ENCODE assay signal across 8 mouse cellular contexts in genomic region chr11:117825333-117826101, GRCm38 (mm10). TPM values are rescaled to one million over a fixed set of nuclear protein-coding genes. Genes with fewer than 3 reads are reported as not detected.
DNase-seq lines count a peak whose midpoint lies in the region; ATAC-seq lines count a peak whose summit lies in the region.

Gene Afmid (plus strand): TSS chr11:117825924.
Gene Tk1 (minus strand): TSS chr11:117826092.

- peak within 1 kb of the TSS; percentile 88 for H3K27ac ChIP-seq in embryonic facial prominence, embryonic 14.5 days (replicated peaks; ENCODE audit: low read depth, low read length)
- peak within 1 kb of the TSS; percentile 94 for H3K27ac ChIP-seq in heart, embryonic 12.5 days (ENCODE audit: poor library complexity, severe bottlenecking)
- peak within 1 kb of the TSS; percentile 96 for H3K27ac ChIP-seq in kidney, embryonic 14.5 days (ENCODE audit: low read depth, low read length)

- peak within 1 kb of the TSS; percentile 78 for H3K9ac ChIP-seq in embryonic facial prominence, embryonic 14.5 days (ENCODE audit: low read depth, low read length)
- peak within 1 kb of the TSS; percentile 89 for H3K9ac ChIP-seq in heart, embryonic 12.5 days
- peak within 1 kb of the TSS; percentile 80 for H3K9ac ChIP-seq in kidney, embryonic 14.5 days (ENCODE audit: low read depth, low read length)

- H3K9me3 ChIP-seq in embryonic facial prominence, embryonic 14.5 days (ENCODE audit: control insufficient read depth, low read length) = no peaks in the 10 kb centered on the region
- H3K9me3 ChIP-seq in heart, embryonic 12.5 days (replicated peaks) = no peaks in the 10 kb centered on the region
- no peaks in the 10 kb centered on the region for H3K9me3 ChIP-seq in kidney, embryonic 14.5 days (ENCODE audit: control insufficient read depth, low read length)

- peak within 1 kb of the TSS; percentile 85 for H3K4me2 ChIP-seq in embryonic facial prominence, embryonic 14.5 days (ENCODE audit: low read depth, low read length)
- peak within 1 kb of the TSS; percentile 92 for H3K4me2 ChIP-seq in heart, embryonic 12.5 days
- H3K4me2 ChIP-seq in kidney, embryonic 14.5 days (replicated peaks; ENCODE audit: low read depth, low read length) = peak within 1 kb of the TSS; percentile 87

- peak within 1 kb of the TSS; percentile 55 for H3K4me3 ChIP-seq in embryonic facial prominence, embryonic 14.5 days (ENCODE audit: low read depth, low read length)
- H3K4me3 ChIP-seq in heart, embryonic 12.5 days = peak within 1 kb of the TSS; percentile 69
- H3K4me3 ChIP-seq in kidney, embryonic 14.5 days (ENCODE audit: low read length) = peak within 1 kb of the TSS; percentile 74

- no peaks in the 10 kb centered on the region for H3K27me3 ChIP-seq in embryonic facial prominence, embryonic 14.5 days (replicated peaks; ENCODE audit: control insufficient read depth, insufficient read depth, low read length)
- H3K27me3 ChIP-seq in heart, embryonic 12.5 days (replicated peaks) = no peaks in the 10 kb centered on the region
- H3K27me3 ChIP-seq in kidney, embryonic 14.5 days (ENCODE audit: control insufficient read depth, insufficient read depth, low read length) = no peaks in the 10 kb centered on the region

- H3K4me1 ChIP-seq in embryonic facial prominence, embryonic 14.5 days (ENCODE audit: control insufficient read depth, insufficient read depth, low read length) = peaks cover 27% of the 10 kb centered on the region
- peaks cover 77% of the 10 kb centered on the region for H3K4me1 ChIP-seq in heart, embryonic 12.5 days (replicated peaks)
- H3K4me1 ChIP-seq in kidney, embryonic 14.5 days (ENCODE audit: control insufficient read depth, insufficient read depth, low read length) = peaks cover 58% of the 10 kb centered on the region

- under 1% methylated on average over 33 of the region's 34 CpGs for WGBS in embryonic facial prominence, embryonic 14.5 days
- WGBS in heart, embryonic 12.5 days = under 1% methylated on average over 34 of the region's 34 CpGs
- WGBS in kidney, embryonic 14.5 days = under 1% methylated on average over 34 of the region's 34 CpGs

- DNase-seq in 416B (ENCODE audit: low read depth) = peak; percentile 91
- DNase-seq in WW6 (ENCODE audit: low read depth, low spot score) = peak; percentile 91
- peak; percentile 96 for DNase-seq in embryonic facial prominence, embryonic 14.5 days (ENCODE audit: low spot score)
- peak; percentile 87 for DNase-seq in lung, postnatal 10 days
- DNase-seq in right cerebral cortex, adult 2 months (ENCODE audit: low spot score in 2 of 2) = peak; percentile 48 to 53
- peak; percentile 74 to 79 for DNase-seq in urinary bladder, postnatal 4 days (ENCODE audit: low spot score in 2 of 2)

- peak; percentile 75 for ATAC-seq in embryonic facial prominence, embryonic 14.5 days (ENCODE audit: low read depth)
- peak; percentile 55 for ATAC-seq in heart, embryonic 12.5 days (ENCODE audit: insufficient number of reproducible peaks, low FRiP score)
- peak; percentile 72 for ATAC-seq in kidney, embryonic 14.5 days (ENCODE audit: low FRiP score, low TSS enrichment)

- H3K36me3 ChIP-seq in embryonic facial prominence, embryonic 14.5 days (ENCODE audit: control insufficient read depth, insufficient read depth, low read length) = peaks cover 17% of the 10 kb centered on the region
- peaks cover 32% of the 10 kb centered on the region for H3K36me3 ChIP-seq in heart, embryonic 12.5 days
- peaks cover 31% of the 10 kb centered on the region for H3K36me3 ChIP-seq in kidney, embryonic 14.5 days (ENCODE audit: control insufficient read depth, insufficient read depth, low read length)

RNA-seq across cellular contexts. Expression of gene Afmid, which starts in this region (rescaled TPM):
- polyA plus RNA-seq in embryonic facial prominence, embryonic 14.5 days (2014; fragmentation: Nextera tagmentation; extraction: Ambion mirVana) = 4.5 and 5.5 TPM in 2 replicates
- 10.5 and 13.5 TPM in 2 replicates for polyA plus RNA-seq in heart, embryonic 12.5 days (2016; fragmentation: Nextera tagmentation; extraction: Ambion mirVana)
- 3.6 and 4.1 TPM in 2 replicates for polyA plus RNA-seq in kidney, embryonic 14.5 days (2014; fragmentation: Nextera tagmentation; extraction: Ambion mirVana)

RNA-seq across cellular contexts. Expression of gene Tk1, which starts in this region (rescaled TPM):
- 108 and 119 TPM in 2 replicates for polyA plus RNA-seq in embryonic facial prominence, embryonic 14.5 days (2014; fragmentation: Nextera tagmentation; extraction: Ambion mirVana)
- polyA plus RNA-seq in heart, embryonic 12.5 days (2016; fragmentation: Nextera tagmentation; extraction: Ambion mirVana) = 101 and 105 TPM in 2 replicates
- polyA plus RNA-seq in kidney, embryonic 14.5 days (2014; fragmentation: Nextera tagmentation; extraction: Ambion mirVana) = 129 and 174 TPM in 2 replicates

Comparison
In these comparisons a context has a peak if more than half of its experiments do, and no peak if none do; other contexts are left out.
1. Peak in every context shown above with its lines: DNase-seq, ATAC-seq, H3K4me3 ChIP-seq and H3K27ac ChIP-seq.